Mouse (Mus musculus): Measurements from ENCODE around the gene Zfp91.

Zfp91 gene

DNA sequence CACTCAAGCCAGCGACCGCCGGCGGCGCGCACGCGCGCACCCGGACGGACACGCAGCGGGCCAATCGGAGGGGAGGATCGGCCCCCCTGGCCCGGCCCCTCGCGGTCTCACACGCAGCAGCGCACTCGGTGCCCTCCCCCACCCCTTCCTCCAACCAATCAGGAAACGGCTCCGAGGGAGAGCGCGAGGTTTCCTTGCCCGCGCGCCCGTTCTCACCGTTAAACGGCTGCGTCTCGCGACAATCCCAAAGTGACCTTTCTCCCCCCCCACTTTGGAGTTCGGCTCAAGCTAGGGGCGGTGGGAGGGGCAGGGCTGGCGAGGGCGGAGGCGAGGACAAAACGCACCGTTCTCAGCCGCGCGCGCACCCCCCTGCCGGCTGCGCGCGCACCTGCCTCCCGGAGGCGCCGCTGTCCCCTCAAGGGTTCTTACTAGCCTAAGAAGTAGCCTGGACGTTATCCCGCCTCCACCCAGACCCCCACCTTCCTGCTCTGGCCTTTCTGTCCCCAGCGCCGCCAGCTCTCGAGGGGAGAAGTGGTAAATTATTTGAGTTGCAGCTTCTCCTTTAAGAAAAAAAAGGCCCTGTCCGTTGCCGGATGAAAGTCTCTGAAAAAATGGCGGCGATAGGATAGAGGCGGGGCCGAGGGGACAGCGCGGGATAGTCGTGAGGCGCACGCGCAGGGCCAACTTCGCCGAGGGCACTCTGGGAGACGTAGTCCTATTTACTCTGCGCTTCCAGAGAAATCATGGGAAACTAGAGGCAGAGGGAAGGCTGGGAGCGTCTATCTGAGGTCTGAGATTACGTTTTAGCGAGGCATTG, at the start of gene Zfp91, which contains the start of gene Lpxn:
Gene Zfp91 (minus strand): TSS at position 616 of the 817 bp plus-strand sequence.
Gene Lpxn (plus strand): TSS at position 683 of the 817 bp plus-strand sequence.
- DNase-seq (ENCODE audit: low spot score), result peak; percentile 98

DNA sequence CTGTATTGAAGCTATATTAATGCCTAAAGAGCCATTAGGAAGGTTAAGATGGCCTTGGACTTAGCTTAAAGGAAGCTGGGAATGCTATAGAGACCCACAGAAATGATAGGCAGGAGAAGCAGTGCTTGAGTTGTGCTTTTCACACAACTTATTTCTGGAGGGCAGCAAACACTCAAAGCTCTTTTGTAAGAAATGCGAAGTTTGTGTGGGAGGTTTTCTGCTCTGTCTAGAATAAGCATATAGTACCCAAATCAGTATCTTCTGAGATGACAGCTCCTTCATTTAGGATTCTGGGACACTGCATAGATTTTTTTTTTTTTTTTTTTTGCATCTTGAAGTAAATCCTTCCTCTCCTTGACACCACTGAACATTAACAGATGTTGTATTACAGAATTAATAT, 42.6 kb upstream of the Zfp91 start:
- no peak for DNase-seq (ENCODE audit: low spot score)

DNA sequence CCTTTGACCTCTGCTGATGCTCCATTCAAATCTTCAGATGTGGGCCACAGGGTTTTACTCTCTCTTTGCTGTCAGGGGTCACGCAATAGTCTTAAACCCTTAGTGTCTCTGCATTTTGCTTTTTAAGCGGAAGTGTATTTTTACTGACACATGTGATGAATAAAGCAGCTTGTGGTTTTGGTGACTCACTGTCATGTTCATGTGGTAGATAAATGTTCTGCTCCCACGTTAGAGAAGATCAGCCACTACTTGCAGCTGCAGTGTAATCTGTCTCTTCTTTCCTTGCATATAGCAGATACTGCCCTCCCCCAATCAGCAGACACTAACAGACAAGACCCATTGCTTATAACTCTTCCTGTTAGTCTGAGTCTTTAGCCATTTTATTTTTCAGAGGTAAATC, 37.7 kb upstream of the Zfp91 start:
- DNase-seq (ENCODE audit: low spot score), result no peak

- no peak for DNase-seq (ENCODE audit: low spot score)
These were observed 35.6 kb upstream of the Zfp91 start for GRCm38 (mm10) chr19:12831559-12831958.

DNA sequence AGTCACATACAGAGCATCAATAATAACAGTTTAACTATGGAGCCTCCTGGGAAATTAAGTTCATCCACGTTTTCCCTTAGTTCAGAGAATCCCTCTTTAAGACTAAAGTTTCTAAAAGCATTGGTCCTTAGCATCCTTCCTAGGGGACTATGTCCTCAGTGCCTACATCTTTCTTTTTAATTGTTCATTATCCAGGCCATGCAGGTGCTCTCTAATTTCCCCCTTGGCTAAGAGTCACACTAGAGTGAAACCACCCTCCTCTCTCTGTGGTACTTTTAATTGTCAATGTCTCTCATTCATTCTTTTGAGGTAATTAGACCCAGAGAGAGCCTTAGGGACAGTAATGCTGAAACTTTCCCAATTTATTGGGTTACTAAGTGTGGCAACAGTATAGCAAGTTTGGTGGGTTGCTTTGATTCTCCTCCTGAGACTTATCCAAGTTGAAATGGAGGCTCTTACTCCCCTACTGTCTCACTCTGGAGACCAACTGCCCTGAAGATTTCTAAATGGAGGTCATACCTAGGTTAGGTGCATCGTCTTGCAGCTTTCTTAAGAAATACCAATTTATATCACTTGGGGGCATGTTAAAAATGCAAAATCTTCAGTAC, 35.0 kb upstream of the Zfp91 start:
- no peak for DNase-seq (ENCODE audit: low spot score)

GRCm38 (mm10) chr19:12824549-12824948, 28.6 kb upstream of the Zfp91 start:
- peak; percentile 1 for DNase-seq (ENCODE audit: low spot score)

- DNase-seq (ENCODE audit: low spot score), result peak; percentile 51
These were observed 24.5 kb upstream of the Zfp91 start for GRCm38 (mm10) chr19:12820383-12820782.

- DNase-seq (ENCODE audit: low spot score), result no peak
These were observed 22.6 kb upstream of the Zfp91 start for GRCm38 (mm10) chr19:12818507-12818906.

GRCm38 (mm10) chr19:12813883-12814282, 18.0 kb upstream of the Zfp91 start:
- DNase-seq (ENCODE audit: low spot score), result no peak

DNA sequence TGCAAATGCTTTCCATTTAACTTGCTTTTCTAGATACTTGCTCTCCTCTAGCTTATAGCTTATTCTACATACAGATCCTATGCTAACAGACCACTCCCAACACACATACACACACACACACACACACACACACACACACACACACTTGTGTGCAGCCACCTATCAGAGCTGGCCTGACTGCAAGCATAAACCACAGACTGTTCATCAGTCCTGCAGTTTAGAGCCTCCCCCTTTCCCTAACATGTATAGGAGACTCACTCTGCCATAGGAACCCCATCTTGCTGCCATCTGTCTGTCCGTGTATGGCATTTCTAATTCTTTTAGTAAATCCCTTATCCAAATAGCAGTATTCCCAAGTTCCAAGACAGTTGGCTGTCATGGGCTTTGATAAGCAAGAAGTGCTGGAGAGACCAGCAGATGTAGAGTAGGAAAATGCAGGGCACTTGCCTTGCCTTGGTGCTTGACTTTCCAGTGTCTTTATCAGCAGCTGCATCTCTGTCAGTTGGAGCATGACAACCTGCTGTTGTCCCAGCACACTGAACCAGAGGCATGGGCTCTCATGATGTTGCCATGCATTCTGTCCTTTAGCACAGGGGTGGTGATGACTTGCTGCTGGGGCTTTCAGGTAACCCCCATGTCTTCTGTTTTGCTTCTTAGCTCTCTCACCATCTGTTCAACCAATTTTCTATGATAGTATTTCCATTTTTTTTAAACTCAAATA, 16.9 kb upstream of the Zfp91 start:
- no peak for DNase-seq (ENCODE audit: low spot score)

DNA sequence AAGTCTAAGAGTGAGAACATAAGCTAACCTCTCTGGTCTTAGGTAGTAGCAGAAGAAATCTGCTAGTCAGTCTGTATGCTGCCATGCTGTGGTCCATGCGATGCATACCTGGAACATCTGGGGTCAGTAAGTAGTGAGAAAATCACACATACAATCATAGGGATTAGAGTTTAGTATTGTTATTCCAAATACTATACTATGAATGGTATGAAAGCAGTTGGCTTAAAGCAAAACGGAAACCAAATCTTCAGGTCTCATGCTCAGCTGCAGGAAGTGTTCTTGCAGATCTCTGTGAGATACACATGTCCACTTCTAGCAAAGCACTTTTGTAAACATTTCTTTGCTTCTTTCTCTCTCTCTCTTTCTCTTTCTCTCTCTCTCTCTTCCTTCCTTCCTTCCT, 10.3 kb upstream of the Zfp91 start:
- DNase-seq (ENCODE audit: low spot score), result no peak

- no peak for DNase-seq (ENCODE audit: low spot score)
These were observed 9.8 kb upstream of the Zfp91 start for GRCm38 (mm10) chr19:12805730-12806129.

DNA sequence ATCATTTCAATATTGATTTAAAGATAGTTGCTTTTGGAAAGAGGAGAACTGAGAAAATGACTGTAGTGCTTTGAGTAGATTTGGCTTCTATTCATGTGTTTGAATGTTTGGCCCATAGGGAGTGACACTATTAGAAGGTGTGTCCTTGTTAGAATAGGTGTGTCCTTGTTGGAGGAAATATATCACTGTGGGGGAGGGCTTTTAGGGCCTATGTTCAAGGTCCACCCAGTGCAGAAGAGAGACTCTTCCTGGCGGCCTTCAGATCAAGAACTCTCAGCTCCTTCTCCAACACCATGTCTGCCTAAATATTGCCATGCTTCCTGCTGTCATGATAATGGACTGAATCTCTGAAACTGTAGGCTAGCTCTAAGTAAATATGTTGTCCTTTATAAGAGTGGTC, 8.3 kb upstream of the Zfp91 start:
- DNase-seq (ENCODE audit: low spot score), result no peak

- no peak for DNase-seq (ENCODE audit: low spot score)
These were observed 6.9 kb upstream of the Zfp91 start for GRCm38 (mm10) chr19:12802830-12803229.

- no peak for DNase-seq (ENCODE audit: low spot score)
These were observed 5.1 kb upstream of the Zfp91 start for GRCm38 (mm10) chr19:12801046-12801445.

- no peak for DNase-seq (ENCODE audit: low spot score)
These were observed 4.7 kb upstream of the Zfp91 start for GRCm38 (mm10) chr19:12800621-12801020.

DNA sequence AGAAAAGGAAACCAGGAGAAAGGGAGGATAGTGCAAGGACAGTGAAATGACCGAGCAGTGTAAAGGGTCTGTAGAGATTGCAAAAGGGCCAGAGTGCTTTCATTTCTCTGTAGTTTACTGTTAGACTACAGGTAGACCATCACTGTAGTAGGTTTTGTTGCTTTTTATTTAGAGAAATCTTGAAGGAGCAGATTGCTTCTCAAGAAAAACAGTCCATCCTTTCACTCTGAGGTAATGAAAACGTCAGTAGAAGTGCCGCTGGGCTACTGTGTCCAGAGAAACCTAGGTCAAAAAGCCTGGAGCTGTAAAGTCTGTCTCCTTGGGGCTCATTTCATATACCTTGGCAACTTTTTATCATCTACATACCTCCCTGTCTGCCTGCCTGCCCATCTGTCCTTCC, 3.2 kb upstream of the Zfp91 start:
- DNase-seq (ENCODE audit: low spot score), result no peak

DNA sequence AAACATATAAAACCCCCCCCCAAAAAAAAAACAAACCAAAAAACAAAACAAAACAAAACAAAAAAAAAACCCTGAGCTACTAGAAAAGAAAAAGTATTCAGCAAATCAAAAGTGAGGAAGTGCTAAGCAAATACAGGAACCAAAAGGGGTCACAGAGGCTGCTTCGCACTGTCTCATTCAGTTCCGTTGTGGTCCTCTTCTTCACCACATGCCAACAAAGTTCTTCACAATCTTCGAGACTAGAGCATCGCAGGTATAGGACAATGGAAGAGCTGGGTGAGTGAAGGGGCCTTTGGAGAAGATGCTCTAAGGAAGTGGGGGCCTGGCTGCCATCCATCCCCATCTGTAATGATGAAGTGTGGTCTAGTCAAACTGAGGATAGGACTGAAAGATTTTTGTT, 2.5 kb upstream of the Zfp91 start:
- no peak for DNase-seq (ENCODE audit: low spot score)

GRCm38 (mm10) chr19:12797071-12797470, 1.1 kb upstream of the Zfp91 start:
- DNase-seq (ENCODE audit: low spot score), result peak; percentile 66

- peak; percentile 74 for DNase-seq (ENCODE audit: low spot score)
These were observed 504 bp upstream of the Zfp91 start for GRCm38 (mm10) chr19:12796328-12796931.

DNA sequence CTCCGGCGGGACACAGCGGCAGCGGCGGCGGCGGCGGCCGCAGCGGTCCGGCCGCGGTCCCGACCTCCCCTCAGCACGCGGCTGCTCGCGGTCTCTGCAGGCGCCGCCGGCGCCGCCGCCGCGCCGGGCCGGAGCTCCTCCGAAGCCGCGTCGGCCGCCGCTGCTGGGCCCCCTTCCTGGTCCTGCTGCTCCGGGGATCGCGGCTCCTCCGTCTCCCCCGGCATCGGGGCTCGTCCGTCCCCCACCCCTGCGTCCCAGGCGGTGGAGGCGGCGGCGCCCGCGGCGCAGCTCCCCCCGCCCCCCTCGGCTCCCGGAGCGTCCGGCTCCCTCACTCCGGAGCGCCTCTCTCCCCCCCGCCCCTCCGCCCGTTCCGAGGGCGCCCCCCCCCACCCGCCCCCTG, 816 bp downstream of the Zfp91 start:
- no peak for DNase-seq (ENCODE audit: low spot score)
